Mouse (Mus musculus) midbrain, postnatal 0 days (tissue): Measurements from ENCODE around the gene Mybpc2. TPM values are rescaled to one million over a fixed set of nuclear protein-coding genes. Genes with fewer than 3 reads are reported as not detected.

Experiments
- ATAC-seq: fragments of 200-750 bp; cut with Nextera tagmentation; 2 replicates; pipeline ENCODE4 v1.8.0; 2017; ENCODE audit warnings: moderate number of reproducible peaks, mild to moderate bottlenecking, moderate TSS enrichment, moderate library complexity; ENCODE audit not compliant: low FRiP score
- DNase-seq: peaks from one replicate; pipeline ENCODE4 v3.0.0-alpha.2; 2015; ENCODE audit warnings: low spot score
- H3K27ac ChIP-seq: fragments of 300-500 bp; sonication (generic); 2 replicates; pipeline ENCODE4 v1.5.1; 2014; ENCODE audit warnings: low read depth, mild to moderate bottlenecking, low read length, mixed read lengths
- H3K27me3 ChIP-seq: fragments of 300-500 bp; sonication (generic); 2 replicates; pipeline ENCODE4 v1.6.1; 2014; ENCODE audit warnings: low read length, control low read depth, mixed read lengths; ENCODE audit not compliant: insufficient read depth
- H3K36me3 ChIP-seq: fragments of 300-500 bp; sonication (generic); 2 replicates; pipeline ENCODE4 v1.6.1; 2014; ENCODE audit warnings: low read length, control low read depth, mixed read lengths; ENCODE audit not compliant: insufficient read depth
- H3K4me1 ChIP-seq: fragments of 300-500 bp; sonication (generic); 2 replicates; pipeline ENCODE4 v1.6.1; 2014; ENCODE audit warnings: mild to moderate bottlenecking, control low read depth, antibody characterized with exemption, low read length, mixed read lengths; ENCODE audit not compliant: insufficient read depth
- H3K4me2 ChIP-seq: fragments of 300-500 bp; sonication (generic); 2 replicates; pipeline ENCODE4 v1.6.1; 2014; ENCODE audit warnings: low read depth, mild to moderate bottlenecking, low read length, mixed read lengths; ENCODE audit not compliant: poor library complexity, severe bottlenecking
- H3K4me3 ChIP-seq: fragments of 300-500 bp; sonication (generic); 2 replicates; pipeline ENCODE4 v1.5.1; 2014; ENCODE audit warnings: low read depth, mild to moderate bottlenecking, low read length, moderate library complexity
- H3K9ac ChIP-seq: fragments of 300-500 bp; sonication (generic); replicated peaks from 2 replicates; pipeline ENCODE4 v1.6.1; 2014; ENCODE audit warnings: mild to moderate bottlenecking, low read length, moderate library complexity, mixed read lengths; ENCODE audit not compliant: poor library complexity, severe bottlenecking
- H3K9me3 ChIP-seq: fragments of 300-500 bp; sonication (generic); 2 replicates; pipeline ENCODE4 v1.6.1; 2016; ENCODE audit warnings: low read length, control low read depth
- CTCF ChIP-seq: IDR thresholded peaks from 2 replicates; pipeline ENCODE4 v1.5.1; 2016; ENCODE audit warnings: antibody characterized with exemption, mild to moderate bottlenecking
- WGBS: fragments of 180-500 bp; shearing (Covaris S2); extraction: QIAGEN DNeasy Blood & Tissue Kit; methylation state at CpG from one replicate; pipeline ENCODE4 v1.1.7; 2014; 5-methylcytosine and 5-hydroxymethylcytosine counted together
- polyA plus RNA-seq: library from polyadenylated mRNA; unstranded; fragments of >200 nt; fragmentation: Nextera tagmentation; extraction: Ambion mirVana; gene quantifications from 2 replicates; pipeline ENCODE4 v1.2.1, GENCODE M21; 2015
- total RNA-seq: library from RNA; depleted of rRNA; stranded (reverse); fragments of >200 nt; gene quantifications from 2 replicates; pipeline ENCODE4 v1.2.3, GENCODE M21; 2014

Gene Mybpc2
- total and polyA plus RNA-seq, 2 experiments from 2014 or later = 0.27 to 0.28 TPM

GRCm38 (mm10) chr7:44526414-44527154 lies 2.1 kb upstream of the Mybpc2 start:
- ATAC-seq = no peak
- TF ChIP-seq CTCF = no peak
- Histone ChIP-seq H3K27me3 (0 out of 2 replicates have a peak, but pooled peaks cover 13% of the 10 kb centered on the region), H3K36me3 (no peaks in the 10 kb centered on the region), H3K4me2 (no peak overlapping the region), H3K4me1 (peaks cover 2% of the 10 kb centered on the region; the same call in 1 of the 2 replicates), H3K4me3 (no peak overlapping the region), H3K9me3 (no peaks in the 10 kb centered on the region), H3K9ac (no peak overlapping the region), H3K27ac (no peak overlapping the region)
- 87% methylated on average over 14 of the region's 14 CpGs for WGBS
- no peak for DNase-seq

DNA sequence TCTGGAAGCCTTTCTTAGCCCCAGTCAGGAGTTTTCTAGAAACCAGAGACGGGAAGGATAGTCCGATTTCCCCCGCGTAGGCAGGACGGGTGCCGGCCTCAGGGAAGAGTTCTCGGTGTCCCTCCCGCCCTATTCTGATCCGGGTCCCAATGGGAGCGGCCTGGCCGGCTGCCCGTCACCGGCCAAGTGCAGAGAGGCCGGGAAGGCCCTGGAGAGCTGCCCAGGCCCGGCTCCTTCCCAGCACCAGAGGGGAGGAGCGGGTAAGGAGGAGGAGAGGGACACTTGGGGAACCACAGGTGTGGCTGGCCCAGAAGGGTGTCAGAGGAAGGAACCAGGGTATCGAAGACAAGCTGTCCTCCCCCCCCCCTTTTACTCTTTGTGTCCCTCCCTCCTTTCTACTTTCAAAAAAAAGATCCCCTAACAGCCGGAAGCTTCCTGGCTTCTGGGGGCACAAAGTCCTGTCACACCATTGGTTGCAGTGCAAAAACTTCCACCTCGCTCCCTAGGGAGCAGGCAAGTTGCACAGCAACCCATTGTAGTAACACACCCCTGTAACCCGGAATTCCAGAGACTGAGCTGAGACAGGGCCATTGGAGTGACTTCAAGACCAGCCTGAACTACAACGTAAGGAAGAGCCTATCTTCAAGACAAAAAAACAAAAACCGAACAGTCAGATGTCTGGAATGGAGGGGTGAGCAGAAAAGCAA lies 823 bp upstream of the Mybpc2 start:
- peak; percentile 53 for DNase-seq
- 11% methylated on average over 22 of the region's 22 CpGs for WGBS
- H3K9ac ChIP-seq = no peak overlapping the region
- peaks cover 4% of the 10 kb centered on the region; the same call in 1 of the 2 replicates for H3K4me1 ChIP-seq
- H3K4me2 ChIP-seq = peak overlapping the region; percentile 20; the same call in 1 of the 2 replicates
- 0 out of 2 replicates have a peak, but pooled peaks cover 13% of the 10 kb centered on the region for H3K27me3 ChIP-seq
- H3K4me3 ChIP-seq = no peak overlapping the region
- H3K27ac ChIP-seq = no peak overlapping the region
- H3K36me3 ChIP-seq = no peaks in the 10 kb centered on the region
- TF ChIP-seq CTCF = no peak
- ATAC-seq = no peak
- H3K9me3 ChIP-seq = no peaks in the 10 kb centered on the region

DNA sequence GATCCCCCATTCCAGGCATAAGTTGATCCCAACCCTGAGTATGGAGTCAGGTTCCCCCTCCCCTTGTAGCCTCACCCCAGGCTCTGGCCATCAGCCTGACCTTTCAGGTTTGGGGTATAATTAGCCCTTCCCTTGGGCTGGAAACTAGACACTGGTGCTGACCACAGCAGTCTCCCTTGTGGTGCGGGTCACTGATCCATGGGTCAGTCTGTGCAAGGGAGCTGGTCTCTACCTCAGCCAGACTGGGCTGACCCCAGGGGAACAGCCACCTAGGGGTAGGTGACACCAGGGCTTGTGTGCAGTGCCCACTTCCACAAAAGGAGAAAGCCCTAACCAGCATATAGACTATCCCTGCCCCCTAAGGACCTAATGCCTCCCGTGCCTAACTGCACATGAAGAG lies 1.4 kb downstream of the Mybpc2 start:
- DNase-seq (no peak), ATAC-seq (no peak)
- H3K36me3 ChIP-seq = no peaks in the 10 kb centered on the region
- 91% methylated on average over 2 of the region's 2 CpGs for WGBS
- H3K4me2 ChIP-seq = no peak overlapping the region
- H3K9me3 ChIP-seq = no peaks in the 10 kb centered on the region
- H3K27ac ChIP-seq = no peak overlapping the region
- peaks cover 4% of the 10 kb centered on the region; the same call in 1 of the 2 replicates for H3K4me1 ChIP-seq
- no peak for TF ChIP-seq CTCF
- no peak overlapping the region for H3K9ac ChIP-seq
- H3K4me3 ChIP-seq = no peak overlapping the region
- H3K27me3 ChIP-seq = 0 out of 2 replicates have a peak, but pooled peaks cover 13% of the 10 kb centered on the region

DNA sequence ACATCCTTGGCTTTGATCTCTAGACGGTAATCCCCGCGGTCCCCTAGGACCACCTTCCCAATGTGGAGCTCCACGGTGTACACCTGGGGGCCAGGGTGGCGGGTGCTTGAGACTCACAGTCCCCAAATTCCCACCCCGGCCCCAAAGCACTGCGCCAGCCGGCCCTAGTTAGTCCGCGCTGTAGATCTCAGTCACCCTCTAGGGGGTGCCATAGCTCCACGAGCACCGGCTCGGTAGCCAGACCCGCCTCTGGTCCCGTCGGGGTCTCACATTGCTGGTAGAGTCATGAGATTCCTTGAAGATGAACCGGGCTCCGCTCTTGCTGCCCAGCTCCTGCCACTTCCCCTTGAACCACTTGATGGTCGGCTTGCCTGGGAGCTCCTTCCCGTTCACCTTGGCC lies 2.7 kb downstream of the Mybpc2 start:
- ATAC-seq = no peak
- no peak overlapping the region for H3K4me3 ChIP-seq

GRCm38 (mm10) chr7:44520990-44521389 lies 3.5 kb downstream of the Mybpc2 start:
- no peak for TF ChIP-seq CTCF
- no peak overlapping the region for H3K9ac ChIP-seq
- WGBS = 76% methylated on average over 3 of the region's 3 CpGs
- H3K4me1 ChIP-seq = peaks cover 4% of the 10 kb centered on the region; the same call in 1 of the 2 replicates
- H3K27me3 ChIP-seq = 0 out of 2 replicates have a peak, but pooled peaks cover 17% of the 10 kb centered on the region
- H3K4me3 ChIP-seq = no peak overlapping the region
- H3K27ac ChIP-seq = no peak overlapping the region
- no peaks in the 10 kb centered on the region for H3K36me3 ChIP-seq
- DNase-seq = no peak
- H3K9me3 ChIP-seq = no peaks in the 10 kb centered on the region
- no peak overlapping the region for H3K4me2 ChIP-seq
- ATAC-seq = no peak

More for the DNA sequence above, 2.7 kb downstream of the Mybpc2 start:
- H3K4me2 ChIP-seq = 0 out of 2 replicates have a peak overlapping the region, but pooled peaks have one; percentile 15
- no peak overlapping the region for H3K9ac ChIP-seq
- peak; percentile 70 for TF ChIP-seq CTCF
- peaks cover 4% of the 10 kb centered on the region; the same call in 1 of the 2 replicates for H3K4me1 ChIP-seq
- 2% methylated on average over 20 of the region's 20 CpGs for WGBS
- H3K27me3 ChIP-seq = 0 out of 2 replicates have a peak, but pooled peaks cover 17% of the 10 kb centered on the region
- no peaks in the 10 kb centered on the region for H3K9me3 ChIP-seq
- peak; percentile 73 for DNase-seq
- H3K27ac ChIP-seq = no peak overlapping the region
- H3K36me3 ChIP-seq = no peaks in the 10 kb centered on the region
